Mouse (Mus musculus) kidney, adult 8-10 months (tissue): Measurements from ENCODE around the gene Ube2q2.
"Not testable (repeated sequence)": the region's sequence is repeated elsewhere in the genome, so short reads cannot be mapped to it uniquely, and the experiment has no call there.

ENCODE experiments used
- DNase-seq, 2 experiments: peaks; one replicate each; pipeline ENCODE4 v3.0.0; 2022

Gene Ube2q2

DNA sequence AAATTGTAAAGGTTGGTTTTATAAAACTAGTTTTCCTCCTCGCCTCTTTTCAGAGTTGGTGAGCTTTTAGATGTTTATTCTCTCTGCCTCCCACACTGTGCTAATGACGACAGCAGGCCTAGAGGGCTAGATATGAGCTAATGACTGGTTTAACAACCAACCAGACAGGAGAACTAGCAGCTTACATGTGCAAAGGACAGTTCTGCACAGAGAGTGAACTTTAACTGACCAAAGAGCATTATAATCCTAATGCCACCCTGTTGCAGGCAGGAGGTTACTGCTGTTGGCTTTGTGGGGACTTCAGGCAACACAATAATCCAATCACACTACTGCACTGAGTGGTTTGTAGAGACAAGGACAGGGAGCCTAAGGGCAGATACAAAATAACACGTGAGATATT is 94.6 kb downstream of the Ube2q2 start:
- no peak for DNase-seq

DNA sequence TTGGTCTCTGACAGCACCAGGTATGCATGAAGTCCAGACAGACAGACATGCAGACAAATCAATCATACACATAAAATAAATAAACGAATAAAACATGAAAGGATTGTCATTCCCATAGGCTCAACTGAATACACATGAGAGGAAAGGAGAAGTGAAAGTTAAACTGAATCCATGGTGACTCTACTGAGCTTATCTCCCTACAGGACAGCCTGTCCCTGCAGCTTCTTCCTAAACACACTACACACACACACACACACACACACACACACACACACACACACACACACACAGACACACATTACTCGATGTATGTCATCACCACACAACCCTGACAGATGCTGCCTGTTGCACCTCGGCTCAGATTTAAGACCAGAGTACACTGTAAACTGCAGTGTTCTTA is 95.4 kb downstream of the Ube2q2 start:
- DNase-seq: no peak

DNA sequence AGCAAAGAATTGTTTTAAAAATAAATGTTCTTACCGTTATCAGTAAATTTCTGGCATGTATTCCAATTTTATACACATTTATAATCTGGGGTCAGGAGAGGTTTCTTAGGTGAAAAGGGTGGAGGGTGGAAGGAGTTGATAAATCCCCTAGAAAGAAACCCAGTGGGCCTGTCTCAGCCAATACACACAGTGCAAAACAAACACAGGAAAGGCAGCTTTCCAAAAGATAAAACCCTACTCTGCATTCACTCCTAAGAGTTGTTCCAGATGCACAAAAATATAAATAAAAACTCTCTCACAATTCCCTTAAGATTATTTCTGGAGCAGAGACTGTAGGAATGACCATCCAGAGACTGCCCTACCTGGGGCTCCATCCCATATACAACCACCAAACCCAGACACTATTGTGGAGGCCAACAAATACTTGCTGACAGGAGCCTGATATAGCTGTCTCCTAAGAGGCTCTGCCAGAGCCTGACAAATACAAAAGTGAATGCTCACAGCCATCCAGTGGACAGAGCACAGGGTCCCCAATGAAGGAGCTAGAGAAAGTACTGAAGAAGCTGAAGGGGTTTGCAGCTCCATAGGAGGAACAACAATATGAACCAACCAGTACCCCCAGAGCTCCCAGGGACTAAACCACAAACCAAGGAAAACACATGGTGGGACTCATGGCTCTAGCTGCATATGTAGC is 96.5 kb downstream of the Ube2q2 start:
- DNase-seq: not testable (repeated sequence)

DNA sequence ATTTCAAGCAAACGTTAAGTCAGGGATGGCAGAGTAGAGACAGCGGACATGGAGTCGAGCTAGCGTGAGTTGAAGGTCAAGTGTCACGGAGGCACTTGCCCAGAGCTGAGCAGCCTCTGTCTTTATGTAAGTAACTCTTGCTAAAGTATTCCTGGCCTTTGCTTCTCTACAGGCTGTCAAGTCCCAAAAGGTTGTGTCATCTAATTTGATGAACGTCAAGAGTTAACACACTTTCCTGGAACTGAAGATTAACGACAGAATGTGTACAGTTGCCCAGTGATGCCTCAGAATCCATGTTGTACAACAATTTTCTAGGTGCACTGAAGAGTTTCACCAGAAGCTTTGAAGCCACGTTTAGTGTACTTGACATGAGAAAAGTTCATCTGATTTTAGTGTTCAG is 97.8 kb downstream of the Ube2q2 start:
- DNase-seq: no peak

GRCm38 (mm10) chr9:55246918-55247317 is 98.3 kb downstream of the Ube2q2 start:
- DNase-seq: no peak

GRCm38 (mm10) chr9:55248465-55248864 is 99.8 kb downstream of the Ube2q2 start:
- no peak for DNase-seq

GRCm38 (mm10) chr9:55250595-55251247 is 102.1 kb downstream of the Ube2q2 start:
- peak; percentile 25 to 45 for DNase-seq

GRCm38 (mm10) chr9:55252097-55252496 is 103.4 kb downstream of the Ube2q2 start:
- DNase-seq: not testable (repeated sequence)

- DNase-seq: no peak
Observed at GRCm38 (mm10) chr9:55253849-55254248, 105.2 kb downstream of the Ube2q2 start.

DNA sequence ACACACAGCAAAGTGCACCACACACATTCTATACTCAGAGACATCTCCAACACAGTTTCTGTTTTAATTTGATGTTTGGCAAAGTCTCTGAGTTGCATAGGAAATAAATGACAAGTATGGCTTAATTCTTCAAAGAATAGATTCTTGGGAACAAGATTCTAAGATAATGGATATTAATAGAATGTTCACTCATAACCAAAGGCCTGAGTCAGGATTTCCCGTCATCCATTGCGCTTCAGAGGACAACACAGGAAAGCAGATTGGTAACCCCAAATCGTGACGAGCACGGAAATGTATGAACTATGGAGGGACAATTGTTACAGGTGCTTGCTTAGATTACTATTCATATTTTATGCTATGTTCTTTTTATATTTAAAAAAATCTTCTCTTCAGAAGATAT is 106.4 kb downstream of the Ube2q2 start:
- no peak for DNase-seq

DNA sequence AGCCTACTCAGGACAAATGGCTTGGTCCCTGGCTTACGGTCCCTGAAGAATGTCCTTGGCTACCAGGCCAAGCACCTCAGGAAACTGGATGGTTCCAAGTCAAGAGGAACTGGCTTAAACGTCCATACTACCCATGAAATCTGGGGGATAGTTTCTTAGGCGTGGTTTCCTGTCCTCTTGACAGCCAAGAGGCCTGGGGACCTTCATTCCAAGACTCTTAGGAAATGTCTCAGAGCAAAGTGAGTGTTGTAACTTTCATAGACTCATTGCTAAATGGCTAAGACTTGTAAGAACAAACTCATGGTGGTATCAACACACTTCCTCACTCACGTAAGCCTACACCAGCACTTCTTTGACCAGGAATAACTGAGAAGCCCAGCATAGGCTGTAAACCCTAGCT is 107.0 kb downstream of the Ube2q2 start:
- no peak for DNase-seq

DNA sequence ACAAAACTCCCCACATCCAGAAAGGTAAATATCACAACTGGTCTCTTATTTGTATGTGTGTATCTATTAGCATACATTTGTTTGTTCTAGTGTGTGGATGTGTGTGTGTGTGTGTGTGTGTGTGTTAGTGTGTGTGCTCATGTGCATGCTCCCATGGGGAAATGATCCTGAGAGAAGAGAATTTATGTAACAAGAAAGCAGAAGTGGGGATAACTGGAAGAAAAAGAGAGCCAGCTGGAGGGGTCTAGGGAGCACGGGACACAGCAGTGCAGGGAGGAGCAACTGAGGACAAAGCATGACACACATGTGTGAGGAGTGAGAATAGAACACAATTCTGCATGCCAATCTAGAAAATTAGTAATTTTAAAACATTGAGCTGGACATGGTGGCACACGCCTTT is 108.5 kb downstream of the Ube2q2 start:
- DNase-seq: no peak
